Mouse (Mus musculus) kidney, adult 18-20 months (tissue): Measurements from ENCODE around the gene Rbks.

Source experiments
- DNase-seq: peaks from one replicate; pipeline ENCODE4 v3.0.0; 2021

Rbks gene

GRCm38 (mm10) chr5:31696971-31697643, at the start of gene Rbks:
Rbks (minus strand) TSS chr5:31697627.
- no peak for DNase-seq

GRCm38 (mm10) chr5:31742521-31743031, 45.1 kb upstream of the Rbks start:
- DNase-seq, result no peak

GRCm38 (mm10) chr5:31741931-31742330, 44.5 kb upstream of the Rbks start:
- DNase-seq, result no peak

- no peak for DNase-seq
Measured at GRCm38 (mm10) chr5:31732644-31733338, 35.4 kb upstream of the Rbks start.

GRCm38 (mm10) chr5:31727456-31727855, 30.0 kb upstream of the Rbks start:
- no peak for DNase-seq

- DNase-seq, result no peak
Measured at GRCm38 (mm10) chr5:31725885-31726284, 28.5 kb upstream of the Rbks start.

- no peak for DNase-seq
Measured at GRCm38 (mm10) chr5:31724519-31724918, 27.1 kb upstream of the Rbks start.

GRCm38 (mm10) chr5:31715486-31716150, 18.2 kb upstream of the Rbks start:
- no peak for DNase-seq

- DNase-seq, result no peak
Measured at GRCm38 (mm10) chr5:31713841-31714264, 16.4 kb upstream of the Rbks start.

GRCm38 (mm10) chr5:31713280-31713711, 15.9 kb upstream of the Rbks start:
- DNase-seq, result no peak

GRCm38 (mm10) chr5:31709389-31709788, 12.0 kb upstream of the Rbks start:
- no peak for DNase-seq

GRCm38 (mm10) chr5:31706826-31707225, 9.4 kb upstream of the Rbks start:
- no peak for DNase-seq

- DNase-seq, result no peak
Measured at GRCm38 (mm10) chr5:31704971-31705370, 7.5 kb upstream of the Rbks start.

- DNase-seq, result no peak
Measured at GRCm38 (mm10) chr5:31699397-31699796, 2.0 kb upstream of the Rbks start.

- no peak for DNase-seq
Measured at GRCm38 (mm10) chr5:31698931-31699330, 1.5 kb upstream of the Rbks start.

GRCm38 (mm10) chr5:31698297-31698726, 885 bp upstream of the Rbks start:
- DNase-seq, result peak; percentile 82

GRCm38 (mm10) chr5:31697644-31698296, 343 bp upstream of the Rbks start, which contains the start of gene Babam2:
Babam2 (plus strand) TSS chr5:31697684.
- DNase-seq, result peak; percentile 95

- no peak for DNase-seq
Measured at GRCm38 (mm10) chr5:31693191-31693590, 4.2 kb downstream of the Rbks start.

- DNase-seq, result no peak
Measured at GRCm38 (mm10) chr5:31687972-31688371, 9.5 kb downstream of the Rbks start.

- DNase-seq, result no peak
Measured at GRCm38 (mm10) chr5:31686040-31686439, 11.4 kb downstream of the Rbks start.

- no peak for DNase-seq
Measured at GRCm38 (mm10) chr5:31682305-31682704, 15.1 kb downstream of the Rbks start.

- no peak for DNase-seq
Measured at GRCm38 (mm10) chr5:31680183-31680582, 17.2 kb downstream of the Rbks start.

- DNase-seq, result no peak
Measured at GRCm38 (mm10) chr5:31678000-31678399, 19.4 kb downstream of the Rbks start.
